Mouse (Mus musculus): ENCODE measurements around the gene Prkaa1. TPM values are rescaled to one million over a fixed set of nuclear protein-coding genes. Genes with fewer than 3 reads are reported as not detected.

Gene Prkaa1
- polyA plus RNA-seq, 1 experiment from 2014 or later, result 14.8 TPM

DNA sequence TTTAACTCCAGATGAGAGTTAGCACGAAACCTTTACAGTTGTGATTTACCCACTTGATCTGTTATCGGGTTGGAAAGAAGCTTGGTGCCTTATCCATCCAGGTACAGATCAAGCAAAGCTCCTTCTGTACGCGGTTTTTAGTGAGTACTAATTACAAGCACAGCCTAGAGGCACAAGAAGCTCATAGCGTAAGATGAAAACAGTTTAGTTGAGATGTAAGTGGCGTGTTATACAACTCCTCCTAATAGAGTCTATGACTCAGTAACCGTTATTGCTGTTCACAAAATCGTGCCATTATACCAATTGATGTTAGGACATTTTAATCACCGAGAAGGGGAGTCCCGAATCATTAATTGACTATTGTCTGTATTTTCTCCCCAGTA, 42.6 kb downstream of the Prkaa1 start:
- 0 out of 2 replicates have a peak, but pooled peaks have one; percentile 4 for ATAC-seq
- H3K27ac ChIP-seq (ENCODE audit: low read length), result no peak overlapping the region; the same call in 1 of the 2 replicates

DNA sequence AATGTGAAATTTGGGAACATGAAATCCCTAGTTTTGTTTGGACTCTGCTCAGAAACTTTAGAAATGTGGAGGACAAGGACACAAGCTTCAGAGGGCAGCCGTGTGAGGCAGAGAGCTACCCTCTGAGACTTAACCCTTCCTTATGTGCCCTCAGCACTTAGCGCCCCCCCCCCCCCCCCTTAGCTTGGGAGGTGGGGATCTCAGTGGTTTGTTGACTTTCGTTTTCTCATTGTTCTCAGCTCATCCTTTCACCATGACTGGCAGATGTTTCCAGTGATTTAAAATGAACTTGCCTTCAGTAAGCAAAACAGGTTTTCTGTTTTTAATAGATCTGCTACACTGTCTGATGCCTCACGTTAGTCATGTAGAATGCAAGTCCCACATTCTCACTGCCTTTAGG, 43.5 kb downstream of the Prkaa1 start:
- Histone ChIP-seq H3K9me3 (ENCODE audit: control insufficient read depth, low read length) (no peaks in the 10 kb centered on the region), H3K4me1 (replicated peaks; ENCODE audit: control insufficient read depth, insufficient read depth, low read length) (peaks cover 20% of the 10 kb centered on the region), H3K4me2 (ENCODE audit: low read length) (no peak overlapping the region), H3K36me3 (ENCODE audit: control insufficient read depth, insufficient read depth) (no peaks in the 10 kb centered on the region), H3K9ac (replicated peaks; ENCODE audit: low read depth, low read length) (no peak overlapping the region), H3K27ac (ENCODE audit: low read length) (no peak overlapping the region), H3K27me3 (replicated peaks; ENCODE audit: control insufficient read depth, insufficient read depth, low read length) (no peaks in the 10 kb centered on the region), H3K4me3 (replicated peaks; ENCODE audit: low read length) (no peak overlapping the region)
- 50% methylated on average over 3 of the region's 4 CpGs for WGBS
- no peak for ATAC-seq

More for the DNA sequence above, 42.6 kb downstream of the Prkaa1 start:
- H3K36me3 ChIP-seq (ENCODE audit: control insufficient read depth, insufficient read depth), result no peaks in the 10 kb centered on the region
- peak overlapping the region; percentile 85 for H3K4me2 ChIP-seq (ENCODE audit: low read length)
- peaks cover 20% of the 10 kb centered on the region for H3K4me1 ChIP-seq (replicated peaks; ENCODE audit: control insufficient read depth, insufficient read depth, low read length)
- peak overlapping the region; percentile 87 for H3K9ac ChIP-seq (replicated peaks; ENCODE audit: low read depth, low read length)
- no peaks in the 10 kb centered on the region for H3K9me3 ChIP-seq (ENCODE audit: control insufficient read depth, low read length)
- H3K4me3 ChIP-seq (replicated peaks; ENCODE audit: low read length), result peak overlapping the region; percentile 98
- 26% methylated on average over 10 of the region's 10 CpGs for WGBS
- no peaks in the 10 kb centered on the region for H3K27me3 ChIP-seq (replicated peaks; ENCODE audit: control insufficient read depth, insufficient read depth, low read length)

DNA sequence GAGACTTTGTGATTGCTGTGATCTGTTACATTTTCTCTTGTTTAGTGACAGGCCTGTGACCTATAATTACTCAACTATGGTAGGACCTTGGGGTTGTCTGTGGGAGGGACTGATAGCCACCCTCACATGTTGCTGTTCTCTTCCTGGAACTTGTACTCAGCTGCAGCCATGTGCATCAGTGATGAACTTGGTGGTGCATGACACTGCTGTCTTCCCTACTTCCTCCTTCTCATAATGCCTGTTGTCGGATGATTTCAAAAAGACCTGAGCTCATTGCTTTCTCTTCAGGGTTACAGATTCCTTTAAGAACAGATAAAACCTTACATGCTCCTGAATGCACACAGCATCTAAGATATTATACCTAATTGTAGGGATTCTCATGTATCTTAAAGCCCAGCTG, 44.4 kb downstream of the Prkaa1 start:
- WGBS, result 100% methylated on average over 1 of the region's 1 CpGs
- no peaks in the 10 kb centered on the region for H3K27me3 ChIP-seq (replicated peaks; ENCODE audit: control insufficient read depth, insufficient read depth, low read length)
- H3K36me3 ChIP-seq (ENCODE audit: control insufficient read depth, insufficient read depth), result no peaks in the 10 kb centered on the region
- H3K9ac ChIP-seq (replicated peaks; ENCODE audit: low read depth, low read length), result no peak overlapping the region
- H3K9me3 ChIP-seq (ENCODE audit: control insufficient read depth, low read length), result no peaks in the 10 kb centered on the region
- H3K4me3 ChIP-seq (replicated peaks; ENCODE audit: low read length), result no peak overlapping the region
- H3K27ac ChIP-seq (ENCODE audit: low read length), result no peak overlapping the region
- peaks cover 20% of the 10 kb centered on the region for H3K4me1 ChIP-seq (replicated peaks; ENCODE audit: control insufficient read depth, insufficient read depth, low read length)
- no peak overlapping the region for H3K4me2 ChIP-seq (ENCODE audit: low read length)
- no peak for ATAC-seq

DNA sequence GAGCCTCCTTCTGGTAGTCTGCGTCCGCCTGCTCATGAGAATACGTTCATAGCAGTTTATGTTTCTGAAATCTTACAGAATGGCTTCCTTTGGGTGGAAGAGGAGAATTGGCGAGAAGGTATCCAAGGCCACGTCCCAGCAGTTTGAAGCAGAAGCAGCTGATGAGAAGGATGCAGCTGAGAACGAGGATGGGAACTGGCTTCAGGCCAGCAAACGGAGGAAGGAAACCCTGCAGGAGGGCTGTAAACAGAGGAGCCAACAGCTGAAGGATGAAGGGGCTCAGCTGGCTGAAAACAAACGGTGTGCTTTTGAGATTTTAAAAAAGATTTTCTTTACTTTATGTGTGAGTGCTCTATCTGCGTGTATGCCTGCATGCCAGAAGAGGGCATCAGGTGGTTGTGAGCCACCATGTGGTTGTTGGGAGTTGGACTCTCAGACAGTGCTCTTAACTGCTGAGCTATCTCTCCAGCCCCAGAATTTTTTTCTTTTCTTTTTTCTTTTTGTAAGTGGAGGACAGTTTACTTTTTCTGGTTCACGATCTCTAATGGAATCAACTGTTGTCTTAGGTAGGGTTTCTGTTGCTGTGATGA, 45.9 kb downstream of the Prkaa1 start:
- ATAC-seq, result no peak
- H3K27me3 ChIP-seq (replicated peaks; ENCODE audit: control insufficient read depth, insufficient read depth, low read length), result no peaks in the 10 kb centered on the region
- H3K4me3 ChIP-seq (replicated peaks; ENCODE audit: low read length), result no peak overlapping the region
- H3K9me3 ChIP-seq (ENCODE audit: control insufficient read depth, low read length), result no peaks in the 10 kb centered on the region
- H3K4me2 ChIP-seq (ENCODE audit: low read length), result no peak overlapping the region
- H3K9ac ChIP-seq (replicated peaks; ENCODE audit: low read depth, low read length), result no peak overlapping the region
- peaks cover 15% of the 10 kb centered on the region for H3K4me1 ChIP-seq (replicated peaks; ENCODE audit: control insufficient read depth, insufficient read depth, low read length)
- no peaks in the 10 kb centered on the region for H3K36me3 ChIP-seq (ENCODE audit: control insufficient read depth, insufficient read depth)
- WGBS, result 67% methylated on average over 10 of the region's 10 CpGs
- no peak overlapping the region for H3K27ac ChIP-seq (ENCODE audit: low read length)

DNA sequence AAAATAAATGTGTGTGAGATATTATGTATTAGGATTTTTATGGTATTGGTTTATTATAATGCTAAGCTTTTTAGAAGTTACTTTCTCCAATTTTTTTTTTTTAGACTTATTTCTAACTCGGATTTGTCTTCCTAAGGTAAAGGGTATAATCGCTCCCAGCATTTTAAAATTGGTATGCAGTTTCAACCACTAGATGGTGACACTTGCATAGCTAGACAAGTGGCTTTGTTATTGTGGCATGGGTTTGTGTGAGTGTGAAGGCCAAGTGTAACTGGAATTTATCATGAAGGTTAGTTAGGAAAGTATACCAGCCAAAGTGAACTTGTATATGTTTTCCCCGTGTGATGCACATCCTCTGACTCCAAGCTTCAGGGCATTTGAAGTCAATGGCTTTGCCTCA, 50.2 kb downstream of the Prkaa1 start:
- no peak overlapping the region for H3K4me3 ChIP-seq (replicated peaks; ENCODE audit: low read length)
- ATAC-seq, result peak; percentile 10; the same call in 1 of the 2 replicates
- H3K27me3 ChIP-seq (replicated peaks; ENCODE audit: control insufficient read depth, insufficient read depth, low read length), result no peaks in the 10 kb centered on the region
- H3K4me1 ChIP-seq (replicated peaks; ENCODE audit: control insufficient read depth, insufficient read depth, low read length), result no peaks in the 10 kb centered on the region
- no peaks in the 10 kb centered on the region for H3K36me3 ChIP-seq (ENCODE audit: control insufficient read depth, insufficient read depth)
- no peak overlapping the region for H3K27ac ChIP-seq (ENCODE audit: low read length)
- no peak overlapping the region for H3K4me2 ChIP-seq (ENCODE audit: low read length)
- no peak overlapping the region for H3K9ac ChIP-seq (replicated peaks; ENCODE audit: low read depth, low read length)
- WGBS, result 82% methylated on average over 3 of the region's 3 CpGs
- no peaks in the 10 kb centered on the region for H3K9me3 ChIP-seq (ENCODE audit: control insufficient read depth, low read length)

DNA sequence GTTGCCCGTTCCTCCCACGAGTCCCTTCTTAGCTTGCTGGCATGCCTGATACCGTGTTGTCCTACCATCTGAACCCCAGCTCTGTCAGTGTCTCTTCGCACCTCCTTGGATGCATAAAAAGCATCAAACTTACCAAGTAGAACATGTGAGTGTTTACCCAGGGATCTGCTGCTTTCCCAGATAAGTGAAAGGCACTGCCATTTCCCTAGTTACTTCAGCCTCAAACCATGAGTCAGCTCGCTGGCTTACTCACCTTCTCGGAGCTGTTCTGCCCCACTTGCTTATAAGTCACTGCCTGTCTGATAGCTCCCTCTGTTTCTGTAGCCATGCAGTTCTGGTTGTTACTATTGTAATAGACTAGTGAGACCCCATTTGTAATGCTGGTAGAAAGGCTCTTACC, 50.8 kb downstream of the Prkaa1 start:
- Histone ChIP-seq H3K36me3 (ENCODE audit: control insufficient read depth, insufficient read depth) (no peaks in the 10 kb centered on the region), H3K9ac (replicated peaks; ENCODE audit: low read depth, low read length) (no peak overlapping the region), H3K27ac (ENCODE audit: low read length) (no peak overlapping the region), H3K4me1 (replicated peaks; ENCODE audit: control insufficient read depth, insufficient read depth, low read length) (no peaks in the 10 kb centered on the region), H3K4me2 (ENCODE audit: low read length) (no peak overlapping the region), H3K4me3 (replicated peaks; ENCODE audit: low read length) (no peak overlapping the region), H3K27me3 (replicated peaks; ENCODE audit: control insufficient read depth, insufficient read depth, low read length) (no peaks in the 10 kb centered on the region), H3K9me3 (ENCODE audit: control insufficient read depth, low read length) (no peaks in the 10 kb centered on the region)
- WGBS, result 95% methylated on average over 6 of the region's 6 CpGs
- ATAC-seq, result no peak

DNA sequence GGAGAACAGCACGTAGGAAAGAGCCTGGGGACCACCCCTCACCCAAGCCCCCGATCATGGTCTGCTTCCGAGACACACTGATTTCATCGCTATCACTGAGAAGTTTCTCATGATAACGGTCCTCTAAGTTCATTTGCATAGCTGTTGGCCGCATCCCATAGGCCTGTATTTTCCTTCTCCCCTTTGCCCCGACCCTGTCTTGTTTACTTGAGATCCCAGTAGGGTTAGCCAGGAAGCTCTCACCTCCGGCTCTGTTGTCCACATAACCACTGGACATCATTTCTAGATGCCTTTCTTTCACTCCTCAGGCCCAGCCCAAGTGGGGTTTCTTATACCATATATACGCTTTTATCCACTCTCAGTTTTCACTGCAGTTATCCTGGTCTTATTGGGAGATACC, 51.3 kb downstream of the Prkaa1 start:
- WGBS, result 94% methylated on average over 9 of the region's 9 CpGs
- no peaks in the 10 kb centered on the region for H3K36me3 ChIP-seq (ENCODE audit: control insufficient read depth, insufficient read depth)
- no peak overlapping the region for H3K4me3 ChIP-seq (replicated peaks; ENCODE audit: low read length)
- no peaks in the 10 kb centered on the region for H3K27me3 ChIP-seq (replicated peaks; ENCODE audit: control insufficient read depth, insufficient read depth, low read length)
- no peak overlapping the region for H3K9ac ChIP-seq (replicated peaks; ENCODE audit: low read depth, low read length)
- no peak overlapping the region for H3K27ac ChIP-seq (ENCODE audit: low read length)
- no peaks in the 10 kb centered on the region for H3K9me3 ChIP-seq (ENCODE audit: control insufficient read depth, low read length)
- no peak for ATAC-seq
- no peak overlapping the region for H3K4me2 ChIP-seq (ENCODE audit: low read length)
- H3K4me1 ChIP-seq (replicated peaks; ENCODE audit: control insufficient read depth, insufficient read depth, low read length), result no peaks in the 10 kb centered on the region

DNA sequence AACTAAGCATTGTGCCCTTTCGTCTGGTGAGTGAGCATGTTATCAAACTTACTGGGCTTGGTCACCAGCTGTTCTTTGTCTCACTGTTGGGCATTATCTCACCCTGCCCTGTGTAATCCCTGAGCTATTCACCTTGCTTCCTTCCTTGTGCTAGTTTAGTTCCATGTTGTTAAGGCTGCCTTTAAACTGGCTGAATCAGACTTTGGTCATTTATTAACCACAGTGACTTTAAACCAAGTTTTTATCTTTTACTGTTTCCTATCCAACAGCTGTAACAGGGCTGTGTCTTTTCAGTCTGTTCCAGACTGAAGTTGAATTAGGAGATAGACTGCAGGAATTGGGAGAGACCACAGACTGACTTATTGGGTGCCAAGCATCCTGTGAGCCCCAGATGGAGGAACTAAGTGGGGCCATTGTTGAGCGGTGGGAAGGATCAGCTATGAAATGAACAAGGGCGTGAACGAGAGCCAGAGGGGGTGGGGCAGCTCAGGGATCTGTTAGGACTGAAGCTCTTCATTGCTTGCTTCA, 52.4 kb downstream of the Prkaa1 start:
- Histone ChIP-seq H3K9ac (replicated peaks; ENCODE audit: low read depth, low read length) (no peak overlapping the region), H3K36me3 (ENCODE audit: control insufficient read depth, insufficient read depth) (no peaks in the 10 kb centered on the region), H3K4me2 (ENCODE audit: low read length) (no peak overlapping the region), H3K9me3 (ENCODE audit: control insufficient read depth, low read length) (no peaks in the 10 kb centered on the region), H3K27me3 (replicated peaks; ENCODE audit: control insufficient read depth, insufficient read depth, low read length) (no peaks in the 10 kb centered on the region), H3K27ac (ENCODE audit: low read length) (no peak overlapping the region), H3K4me3 (replicated peaks; ENCODE audit: low read length) (no peak overlapping the region), H3K4me1 (replicated peaks; ENCODE audit: control insufficient read depth, insufficient read depth, low read length) (no peaks in the 10 kb centered on the region)
- WGBS, result 63% methylated on average over 4 of the region's 4 CpGs
- ATAC-seq, result no peak

DNA sequence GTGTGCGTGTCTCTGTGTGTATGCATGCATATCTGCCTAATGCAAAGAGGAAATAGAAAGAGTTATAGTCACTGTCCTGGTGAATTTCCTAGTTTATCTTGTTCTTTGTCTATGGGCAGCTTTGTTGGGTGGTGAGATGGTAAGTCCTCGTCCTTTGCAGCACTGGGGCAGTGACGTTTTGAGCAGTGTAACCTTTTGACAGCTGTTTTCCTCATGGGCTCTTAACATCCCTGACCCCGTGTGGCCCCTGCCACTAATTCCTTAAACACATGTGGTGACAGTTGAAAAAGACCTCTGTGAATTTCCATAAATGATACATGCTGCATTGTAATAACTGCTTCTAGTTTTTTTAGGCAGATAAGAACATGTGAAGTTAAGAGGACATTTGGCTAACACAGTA, 53.0 kb downstream of the Prkaa1 start:
- H3K4me1 ChIP-seq (replicated peaks; ENCODE audit: control insufficient read depth, insufficient read depth, low read length), result no peaks in the 10 kb centered on the region
- no peaks in the 10 kb centered on the region for H3K9me3 ChIP-seq (ENCODE audit: control insufficient read depth, low read length)
- H3K27ac ChIP-seq (ENCODE audit: low read length), result no peak overlapping the region
- ATAC-seq, result no peak
- H3K9ac ChIP-seq (replicated peaks; ENCODE audit: low read depth, low read length), result no peak overlapping the region
- no peaks in the 10 kb centered on the region for H3K36me3 ChIP-seq (ENCODE audit: control insufficient read depth, insufficient read depth)
- H3K27me3 ChIP-seq (replicated peaks; ENCODE audit: control insufficient read depth, insufficient read depth, low read length), result no peaks in the 10 kb centered on the region
- WGBS, result 84% methylated on average over 4 of the region's 4 CpGs
- H3K4me3 ChIP-seq (replicated peaks; ENCODE audit: low read length), result no peak overlapping the region
- no peak overlapping the region for H3K4me2 ChIP-seq (ENCODE audit: low read length)

DNA sequence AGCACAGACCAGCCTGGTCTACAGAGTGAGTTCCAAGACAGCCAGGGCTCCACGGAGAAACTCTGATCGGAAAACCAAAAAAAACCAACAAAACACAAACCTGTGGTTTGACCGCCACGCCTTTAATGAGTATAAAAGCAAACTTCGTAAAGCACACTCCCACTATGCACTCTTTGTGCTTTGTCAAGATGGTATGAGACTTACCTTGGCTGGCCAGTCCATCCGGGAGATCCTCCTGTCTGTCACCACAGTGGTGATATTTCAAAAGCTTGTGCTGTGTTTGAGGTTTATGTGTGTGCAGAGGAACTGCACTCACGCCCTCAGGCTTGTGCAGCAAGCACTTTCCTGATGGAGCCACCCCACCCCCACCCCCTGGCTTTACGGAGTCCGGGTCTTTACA, 61.6 kb downstream of the Prkaa1 start:
- no peak overlapping the region for H3K27ac ChIP-seq (ENCODE audit: low read length)
- no peaks in the 10 kb centered on the region for H3K4me1 ChIP-seq (replicated peaks; ENCODE audit: control insufficient read depth, insufficient read depth, low read length)
- no peaks in the 10 kb centered on the region for H3K27me3 ChIP-seq (replicated peaks; ENCODE audit: control insufficient read depth, insufficient read depth, low read length)
- no peak overlapping the region for H3K4me2 ChIP-seq (ENCODE audit: low read length)
- no peak for ATAC-seq
- 96% methylated on average over 9 of the region's 9 CpGs for WGBS
- no peaks in the 10 kb centered on the region for H3K36me3 ChIP-seq (ENCODE audit: control insufficient read depth, insufficient read depth)
- no peak overlapping the region for H3K4me3 ChIP-seq (replicated peaks; ENCODE audit: low read length)
- H3K9ac ChIP-seq (replicated peaks; ENCODE audit: low read depth, low read length), result no peak overlapping the region
- H3K9me3 ChIP-seq (ENCODE audit: control insufficient read depth, low read length), result no peaks in the 10 kb centered on the region

All from forebrain, embryonic 16.5 days (tissue).